Mouse (Mus musculus) cerebellum, adult (tissue): Measurements from ENCODE around the gene Cenpa.

Experiments used
- ATAC-seq: cut with Nextera tagmentation; 2 replicates; pipeline ENCODE4 v1.9.2; 2017; ENCODE audit warnings: mild to moderate bottlenecking, moderate library complexity, mixed read lengths; ENCODE audit not compliant: insufficient number of reproducible peaks, low FRiP score, low TSS enrichment

The Cenpa gene

GRCm38 (mm10) chr5:30643477-30644179, 22.9 kb upstream of the Cenpa start:
- no peak for ATAC-seq

DNA sequence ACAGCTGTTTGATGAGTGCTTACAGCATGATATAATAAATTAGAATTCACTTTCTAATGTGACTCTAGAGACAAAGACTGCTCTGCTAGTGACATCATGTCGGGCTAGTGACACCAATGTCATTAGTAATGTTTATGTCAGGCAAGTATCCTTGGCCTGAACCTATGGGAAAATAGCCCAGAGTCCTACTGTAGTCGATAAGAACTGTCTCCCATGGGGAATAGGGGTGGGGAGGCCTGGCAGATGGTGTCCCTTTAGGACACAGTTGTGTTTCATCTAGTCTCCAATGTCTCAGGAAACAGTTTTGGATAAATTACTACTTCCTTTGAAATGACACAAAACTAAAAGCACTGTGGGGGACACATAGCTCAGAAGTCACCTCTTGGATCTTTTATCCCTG, 20.5 kb upstream of the Cenpa start:
- ATAC-seq: no peak

GRCm38 (mm10) chr5:30647396-30647795, 19.2 kb upstream of the Cenpa start:
- ATAC-seq: no peak

DNA sequence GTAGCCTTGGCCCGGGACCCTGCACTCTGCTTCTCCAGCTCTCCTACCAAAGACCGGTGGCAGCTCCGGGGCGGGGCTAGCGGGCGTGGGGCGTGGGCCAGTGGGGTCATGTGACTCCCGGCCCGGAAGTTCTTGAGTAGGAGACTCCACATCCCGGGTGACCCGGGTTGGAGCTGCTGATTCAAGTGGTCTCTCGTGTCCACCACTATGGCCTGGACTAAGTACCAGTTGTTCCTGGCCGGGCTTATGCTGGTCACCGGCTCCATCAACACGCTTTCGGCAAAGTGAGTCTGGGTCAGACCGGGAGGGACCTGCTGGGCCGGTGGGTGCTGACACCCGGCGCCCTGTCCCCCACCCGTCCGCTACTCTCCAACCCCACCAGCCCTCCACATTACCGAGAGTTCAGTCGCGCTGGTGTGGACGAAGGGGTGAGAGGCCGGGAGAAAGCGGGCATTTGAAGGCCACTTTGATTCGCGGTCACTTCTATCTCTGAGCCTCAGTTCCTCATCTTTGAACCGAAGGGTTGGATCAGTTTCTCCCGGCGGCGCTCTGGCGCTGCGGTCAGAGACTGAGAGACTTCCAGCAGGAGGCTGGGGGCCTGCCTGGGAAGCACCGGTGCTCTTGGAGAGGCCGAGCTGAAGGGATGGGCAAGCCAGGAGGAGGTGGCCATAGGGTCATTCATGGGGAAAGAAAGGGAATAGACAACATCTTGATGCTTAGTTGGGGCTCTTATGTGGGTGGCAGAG, 18.6 kb upstream of the Cenpa start, which contains the start of gene Slc35f6:
Gene Slc35f6 (plus strand): TSS at position 119 of the 746 bp plus-strand sequence.
- peak; percentile 85 for ATAC-seq

DNA sequence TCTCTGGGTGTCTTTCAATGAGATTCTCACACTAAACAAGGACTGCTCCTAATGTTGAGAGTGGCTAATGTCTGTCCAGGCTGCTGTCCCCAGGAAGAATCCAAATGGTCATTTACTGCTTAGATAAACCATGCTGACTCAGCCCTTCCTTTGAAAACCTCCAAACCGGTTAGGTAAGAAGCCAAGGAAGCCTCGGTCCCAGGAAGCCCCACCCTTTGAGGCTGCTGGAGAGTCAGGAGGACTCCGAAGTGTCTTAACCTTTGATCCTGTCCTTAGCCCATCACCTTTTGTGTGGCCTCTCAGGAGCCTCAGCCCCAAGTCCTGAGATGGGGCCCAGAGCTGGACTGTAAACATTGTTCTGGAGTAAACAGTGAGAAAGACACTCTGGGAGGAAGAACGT, 17.0 kb upstream of the Cenpa start:
- no peak for ATAC-seq

DNA sequence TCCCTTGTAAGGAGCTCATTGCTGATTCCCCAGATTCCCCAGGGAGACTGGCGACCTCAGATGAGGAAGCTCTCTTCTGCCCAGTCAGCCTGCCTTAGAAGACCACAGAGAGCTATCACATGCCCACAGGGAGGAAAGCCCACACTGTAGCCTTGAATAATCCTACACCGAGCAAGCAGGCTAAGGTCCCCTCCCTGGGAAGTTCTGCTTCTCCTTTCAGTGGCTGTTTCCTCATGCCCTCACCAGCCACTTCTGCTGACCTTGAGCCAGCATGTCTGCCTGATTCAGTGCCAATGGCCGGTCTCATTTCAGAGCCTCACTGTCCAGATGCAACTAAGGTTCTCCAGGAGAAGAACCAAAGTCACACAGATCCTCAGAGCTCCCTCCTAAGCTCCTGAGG, 15.8 kb upstream of the Cenpa start:
- ATAC-seq: no peak

- ATAC-seq: no peak
These were observed 15.0 kb upstream of the Cenpa start for GRCm38 (mm10) chr5:30651554-30651953.

GRCm38 (mm10) chr5:30653246-30653645, 13.3 kb upstream of the Cenpa start:
- no peak for ATAC-seq

- ATAC-seq: no peak
These were observed 11.5 kb upstream of the Cenpa start for GRCm38 (mm10) chr5:30655042-30655441.

- no peak for ATAC-seq
These were observed 10.9 kb upstream of the Cenpa start for GRCm38 (mm10) chr5:30655526-30656195.

DNA sequence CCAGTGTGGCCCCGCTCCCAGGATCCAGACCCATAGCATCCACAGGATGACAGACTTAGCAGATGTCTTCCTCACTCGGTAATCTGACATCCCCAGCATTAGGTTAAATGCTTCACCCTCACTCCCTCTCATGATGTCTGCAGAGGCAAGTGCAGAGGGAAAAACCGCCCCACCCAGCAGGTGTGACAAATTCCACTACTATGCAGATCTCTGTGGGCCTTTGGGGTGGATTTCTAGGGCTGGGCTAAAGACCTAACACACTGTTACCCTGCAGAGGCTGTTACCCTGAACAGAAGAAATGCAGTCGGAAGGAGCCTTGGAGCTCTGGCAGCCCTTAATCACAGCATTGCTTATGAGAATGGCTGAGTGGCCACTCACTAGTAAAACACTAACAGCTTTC, 7.5 kb upstream of the Cenpa start:
- no peak for ATAC-seq

GRCm38 (mm10) chr5:30660278-30660677, 6.3 kb upstream of the Cenpa start:
- no peak for ATAC-seq

GRCm38 (mm10) chr5:30660813-30661212, 5.8 kb upstream of the Cenpa start:
- ATAC-seq: no peak

GRCm38 (mm10) chr5:30665360-30665759, 1.2 kb upstream of the Cenpa start:
- no peak for ATAC-seq

- no peak for ATAC-seq
These were observed 609 bp upstream of the Cenpa start for GRCm38 (mm10) chr5:30665968-30666367.

DNA sequence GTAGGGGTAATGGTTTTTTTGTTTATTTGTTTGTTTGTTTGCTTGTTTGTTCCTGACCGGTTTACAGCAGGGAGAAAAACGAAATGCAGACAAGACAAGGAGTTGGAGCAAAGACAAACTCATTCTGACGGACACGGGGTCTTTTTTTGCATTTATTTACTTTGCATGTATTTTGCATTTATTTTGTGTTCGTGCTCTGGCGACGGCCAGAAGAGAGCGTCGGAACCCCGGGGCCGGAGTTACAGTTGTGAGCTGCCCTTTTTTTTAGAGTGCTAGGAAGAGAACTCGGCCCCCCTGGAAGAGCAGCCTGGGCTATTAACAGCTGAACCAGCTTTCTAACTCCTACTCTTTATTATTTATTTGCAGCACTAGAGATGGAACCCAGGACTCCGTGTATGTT, 638 bp downstream of the Cenpa start:
- no peak for ATAC-seq

- no peak for ATAC-seq
These were observed 1.1 kb downstream of the Cenpa start for GRCm38 (mm10) chr5:30667686-30668085.

GRCm38 (mm10) chr5:30668637-30669495, 2.3 kb downstream of the Cenpa start:
- no peak for ATAC-seq

DNA sequence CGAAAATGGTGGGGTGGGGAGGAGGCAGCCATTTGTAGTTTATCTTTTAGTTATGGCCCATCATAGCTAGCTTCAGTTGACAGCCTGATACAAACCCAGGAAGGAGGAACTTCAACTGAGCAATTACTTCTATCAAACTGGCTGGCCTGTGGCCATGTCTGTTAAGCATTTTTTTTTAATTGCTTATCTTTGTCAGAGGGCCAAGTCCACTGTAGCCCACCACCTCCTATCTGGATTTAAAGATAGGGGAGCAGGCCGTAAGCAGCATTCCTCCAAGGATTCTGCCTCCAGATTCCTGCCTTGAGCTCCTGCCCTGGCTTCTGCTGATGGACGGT, 2.9 kb downstream of the Cenpa start:
- ATAC-seq: no peak

DNA sequence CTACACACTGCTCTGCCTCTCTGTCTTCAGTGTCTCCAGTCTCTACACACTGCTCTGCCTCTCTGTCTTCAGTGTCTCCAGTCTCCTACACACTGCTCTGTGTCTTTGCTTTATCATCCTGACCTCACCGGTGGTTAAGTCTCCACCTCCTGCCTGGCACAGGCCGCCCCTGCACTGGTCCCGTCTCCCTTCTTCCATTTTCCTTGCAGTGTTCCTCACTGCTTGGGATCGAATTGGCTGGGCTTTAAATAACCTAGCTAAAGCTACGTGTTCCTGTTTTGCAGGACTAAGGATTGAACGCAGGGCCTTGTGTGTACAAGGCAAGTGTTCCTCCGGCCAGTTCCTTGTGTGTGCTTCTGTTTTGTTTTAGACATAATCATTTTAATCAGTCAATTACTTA, 3.5 kb downstream of the Cenpa start:
- no peak for ATAC-seq

DNA sequence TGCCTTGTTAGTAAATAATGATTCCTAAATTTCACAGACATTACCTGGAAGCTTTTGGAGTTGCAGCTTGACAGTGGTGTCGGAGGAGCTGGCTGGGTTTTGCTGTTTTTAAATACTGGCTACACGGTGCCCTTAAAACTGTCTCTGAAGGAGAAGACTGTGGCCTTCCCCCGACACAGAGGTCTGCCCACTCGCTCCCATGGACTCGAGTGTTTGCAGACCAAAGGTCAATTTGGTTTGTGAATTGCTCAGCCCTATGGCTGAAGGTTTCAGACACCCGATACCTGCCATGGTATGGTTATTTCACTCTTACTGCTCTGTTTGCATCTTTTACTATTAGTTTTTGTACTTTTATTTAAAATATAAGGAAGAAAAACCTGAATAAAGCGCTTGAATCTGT, 7.4 kb downstream of the Cenpa start:
- ATAC-seq: no peak
